Mouse (Mus musculus) cerebellum, postnatal 4 days (tissue): ENCODE measurements around the gene Kif17.
A peak's percentile ranks its signal among the peaks of the same experiment; 100 is the strongest.

Experiments
- DNase-seq, 2 experiments: peaks; one replicate each; pipeline ENCODE4 v3.0.0; 2022; ENCODE audit warnings: low spot score in 2 of 2, mixed read lengths in 1 of 2

Kif17 gene

DNA sequence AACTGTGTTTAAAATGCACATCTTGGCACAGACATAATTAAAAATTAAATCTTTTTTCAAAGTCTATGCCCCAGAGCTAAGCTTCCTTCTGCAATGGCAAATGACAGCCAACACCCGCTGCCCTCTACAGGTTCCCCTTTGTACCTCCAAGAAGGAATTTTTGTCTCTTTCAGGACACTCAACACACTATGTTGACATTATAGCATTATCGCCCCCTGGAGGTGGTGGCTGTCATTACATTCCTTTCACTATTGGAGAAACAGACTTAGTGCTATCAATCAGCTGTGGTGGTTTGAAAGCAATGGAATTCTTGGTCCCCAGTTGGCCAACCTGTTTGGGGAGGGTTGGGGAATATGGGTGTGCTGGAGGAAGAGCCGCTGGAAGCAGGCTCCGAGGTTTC, 89.7 kb downstream of the Kif17 start:
- peak in 1 of 2 experiments; percentile 59 for DNase-seq

DNA sequence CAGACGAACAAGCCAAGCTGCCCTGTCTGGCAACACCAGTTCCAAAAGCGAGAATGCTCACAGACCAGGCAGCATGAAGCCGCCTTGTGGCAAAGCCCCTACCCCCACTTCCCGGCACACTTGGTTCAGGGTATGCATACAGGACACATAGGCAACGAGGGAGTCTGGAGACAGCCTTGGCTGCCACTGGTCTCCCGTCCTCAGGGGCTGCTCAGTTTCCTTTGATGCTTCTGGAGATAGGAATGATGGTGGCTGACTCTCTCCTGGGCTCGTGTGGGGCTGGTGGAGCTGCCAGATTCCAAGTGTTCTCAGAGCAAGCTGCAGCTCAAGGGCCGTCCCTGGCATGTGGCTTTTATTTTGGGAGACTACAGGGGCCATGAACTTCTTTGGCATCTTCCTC, 91.2 kb downstream of the Kif17 start:
- DNase-seq: no peak

DNA sequence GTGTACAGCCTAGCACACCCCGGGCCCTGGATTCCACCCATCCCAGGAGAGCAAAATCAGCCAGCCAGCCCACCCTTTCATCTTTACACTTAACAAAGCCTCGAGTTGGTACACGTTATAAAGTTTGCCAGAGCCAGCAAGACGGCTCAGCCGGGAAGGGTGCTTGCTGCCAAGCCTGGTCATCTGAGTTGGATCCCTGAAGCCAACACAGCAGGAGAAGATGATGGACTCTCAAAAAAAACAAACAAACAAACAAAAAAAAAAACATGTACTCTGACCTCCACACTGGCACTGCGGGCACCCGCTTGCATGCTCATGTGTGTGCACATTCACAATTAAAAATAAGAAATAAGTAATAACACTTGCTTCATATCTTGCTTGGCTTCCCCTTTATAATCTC, 91.8 kb downstream of the Kif17 start:
- DNase-seq: no peak

DNA sequence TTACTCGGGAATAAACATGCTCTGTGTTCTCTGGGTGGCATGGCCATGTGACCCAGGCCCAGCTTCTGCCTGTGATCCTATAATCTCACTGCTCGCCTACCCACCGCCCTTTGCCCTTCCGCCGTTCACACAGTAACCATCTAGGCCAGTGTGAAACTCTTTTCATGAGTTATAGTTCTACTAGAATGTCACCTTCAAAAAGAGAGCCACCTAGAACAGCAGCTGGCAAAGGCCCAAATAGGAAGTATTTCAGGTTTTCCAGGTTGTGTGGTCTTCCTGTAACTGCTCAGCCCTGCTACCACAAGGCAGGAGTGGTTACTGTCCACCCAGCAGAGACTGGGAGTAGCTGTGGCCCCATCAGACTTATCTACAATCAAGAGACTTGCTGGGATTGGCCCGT, 92.5 kb downstream of the Kif17 start:
- DNase-seq: no peak

DNA sequence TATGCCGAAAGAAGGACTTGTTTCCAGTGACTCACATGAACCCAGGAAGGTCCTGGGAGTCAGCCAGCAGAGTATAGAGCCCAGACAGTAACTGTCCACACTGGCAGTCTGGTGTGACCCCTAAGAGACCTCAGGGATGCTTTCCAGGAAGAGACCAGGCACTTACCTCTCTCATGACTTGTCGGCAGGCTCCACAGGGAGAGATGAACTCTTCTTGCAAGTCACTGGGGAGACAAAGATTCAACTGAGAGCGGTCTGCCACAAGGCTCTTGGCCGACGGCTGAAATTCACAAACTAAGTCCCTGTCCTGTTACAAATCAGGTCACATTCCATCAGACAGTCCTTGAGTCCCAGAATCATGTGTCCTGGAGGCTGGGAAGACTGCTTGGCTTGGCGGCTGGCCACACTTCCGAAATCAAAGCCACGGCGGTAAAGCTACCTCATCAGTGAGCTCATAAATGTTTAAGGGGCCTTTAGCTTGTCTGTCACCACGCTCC, 93.2 kb downstream of the Kif17 start:
- no peak for DNase-seq

DNA sequence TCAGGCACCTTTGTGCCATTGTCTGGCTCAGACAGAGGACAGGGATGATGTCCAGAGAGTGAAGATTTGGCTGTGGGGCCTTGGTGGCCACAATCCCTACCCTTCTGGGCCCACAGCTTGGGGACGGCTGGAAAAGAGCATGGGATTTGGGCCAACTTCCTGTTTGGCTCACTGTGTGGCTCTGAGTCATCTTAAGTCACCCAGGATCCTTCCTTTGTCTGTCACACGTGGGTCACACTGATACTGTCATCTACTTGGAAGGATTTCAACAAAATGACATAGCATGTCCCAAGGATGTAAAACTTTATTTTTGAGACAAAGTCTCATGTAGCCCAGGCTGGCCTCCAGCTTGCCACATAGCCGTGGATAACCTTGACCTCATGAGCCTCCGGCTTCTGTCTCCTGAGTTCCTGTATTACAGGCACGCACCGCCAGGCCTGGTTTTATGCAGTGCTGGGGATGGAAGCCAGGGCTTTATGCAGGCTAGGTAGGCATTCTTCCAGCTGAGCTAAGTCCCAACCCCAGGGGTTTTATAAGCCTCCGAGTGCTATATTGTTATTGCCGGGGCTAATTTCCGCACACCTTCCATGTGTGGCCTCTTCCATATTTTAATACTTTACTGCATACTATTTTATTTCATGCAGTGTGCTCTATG, 94.8 kb downstream of the Kif17 start:
- DNase-seq: no peak

DNA sequence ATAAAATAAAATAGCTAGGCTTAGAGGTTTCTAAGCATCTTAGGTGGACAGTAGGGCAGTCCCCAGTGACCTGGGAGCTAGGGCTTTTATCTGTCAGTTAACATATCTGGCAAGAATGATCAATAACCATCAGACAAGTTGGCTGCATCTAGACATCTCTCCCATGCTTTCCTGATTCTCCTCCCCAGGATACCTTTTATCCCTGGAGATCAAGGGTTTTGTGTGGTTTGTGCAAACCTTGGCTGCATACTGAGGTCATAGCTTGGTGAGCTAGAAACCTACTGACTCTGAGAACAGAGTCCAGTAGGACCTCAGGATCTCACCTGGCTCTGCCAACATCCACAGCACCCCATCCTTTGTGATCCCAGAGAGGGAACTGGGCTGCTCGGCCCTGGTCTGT, 97.0 kb downstream of the Kif17 start:
- no peak for DNase-seq

DNA sequence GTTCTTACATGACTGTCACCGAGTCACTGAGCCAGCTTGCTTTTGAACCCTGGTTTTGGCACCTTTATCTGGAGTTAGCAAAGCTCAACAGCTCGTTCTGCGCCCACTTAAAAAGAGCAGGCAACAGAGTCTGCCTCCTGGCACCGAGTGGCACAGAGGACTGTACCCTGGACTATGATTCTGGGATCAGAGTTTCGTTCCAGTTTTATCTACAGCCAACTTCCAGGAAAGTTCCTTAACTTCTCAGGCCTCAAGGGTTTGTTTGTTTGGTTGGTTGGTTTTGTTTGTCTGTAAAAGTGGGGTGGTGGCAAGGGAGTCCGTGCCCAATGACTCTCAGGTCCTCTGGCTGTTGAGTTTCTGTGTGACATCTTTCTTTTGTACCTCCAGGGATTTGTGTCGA, 98.5 kb downstream of the Kif17 start:
- DNase-seq: no peak
